Mouse (Mus musculus) liver, embryonic 13.5 days (tissue): ENCODE measurements around the gene Tent5b. TPM values are rescaled to one million over a fixed set of nuclear protein-coding genes. Genes with fewer than 3 reads are reported as not detected.

Experiments
- ATAC-seq: fragments of 200-750 bp; cut with Nextera tagmentation; 2 replicates; pipeline ENCODE4 v1.8.0; 2017; ENCODE audit warnings: low read depth, mild to moderate bottlenecking, moderate number of reproducible peaks, moderate library complexity
- DNase-seq: peaks from one replicate; pipeline ENCODE4 v3.0.0; 2022
- H3K27ac ChIP-seq: fragments of 300-500 bp; sonication (generic); 2 replicates; pipeline ENCODE4 v1.5.1; 2015; ENCODE audit warnings: moderate library complexity, mild to moderate bottlenecking, inconsistent platforms
- H3K27me3 ChIP-seq: fragments of 300-500 bp; sonication (generic); 2 replicates; pipeline ENCODE4 v1.6.1; 2015; ENCODE audit warnings: mild to moderate bottlenecking, inconsistent platforms
- H3K36me3 ChIP-seq: fragments of 300-500 bp; sonication (generic); 2 replicates; pipeline ENCODE4 v1.6.1; 2015; ENCODE audit warnings: mild to moderate bottlenecking, inconsistent platforms
- H3K4me1 ChIP-seq: fragments of 300-500 bp; sonication (generic); replicated peaks from 2 replicates; pipeline ENCODE4 v1.6.1; 2015; ENCODE audit warnings: inconsistent platforms
- H3K4me2 ChIP-seq: fragments of 300-500 bp; sonication (generic); 2 replicates; pipeline ENCODE4 v1.6.1; 2015; ENCODE audit warnings: inconsistent platforms, mild to moderate bottlenecking, moderate library complexity
- H3K4me3 ChIP-seq: fragments of 300-500 bp; sonication (generic); replicated peaks from 2 replicates; pipeline ENCODE4 v1.5.1; 2015; ENCODE audit warnings: mild to moderate bottlenecking, inconsistent platforms
- H3K9ac ChIP-seq: fragments of 300-500 bp; sonication (generic); 2 replicates; pipeline ENCODE4 v1.6.1; 2015; ENCODE audit warnings: mild to moderate bottlenecking, inconsistent platforms
- H3K9me3 ChIP-seq: fragments of 300-500 bp; sonication (generic); replicated peaks from 2 replicates; pipeline ENCODE4 v1.6.1; 2016; ENCODE audit warnings: inconsistent platforms
- WGBS: fragments of 180-500 bp; shearing (Covaris S2); methylation state at CpG from one replicate; pipeline ENCODE4 v1.1.7; 2015; ENCODE audit not compliant: insufficient replicate concordance; 5-methylcytosine and 5-hydroxymethylcytosine counted together
- polyA plus RNA-seq: library from polyadenylated mRNA; unstranded; fragments of >200 nt; fragmentation: Nextera tagmentation; extraction: Ambion mirVana; gene quantifications from 2 replicates; pipeline ENCODE4 v1.2.1, GENCODE M21; 2015

Gene Tent5b
- polyA plus RNA-seq, 1 experiment from 2014 or later: not detected

DNA sequence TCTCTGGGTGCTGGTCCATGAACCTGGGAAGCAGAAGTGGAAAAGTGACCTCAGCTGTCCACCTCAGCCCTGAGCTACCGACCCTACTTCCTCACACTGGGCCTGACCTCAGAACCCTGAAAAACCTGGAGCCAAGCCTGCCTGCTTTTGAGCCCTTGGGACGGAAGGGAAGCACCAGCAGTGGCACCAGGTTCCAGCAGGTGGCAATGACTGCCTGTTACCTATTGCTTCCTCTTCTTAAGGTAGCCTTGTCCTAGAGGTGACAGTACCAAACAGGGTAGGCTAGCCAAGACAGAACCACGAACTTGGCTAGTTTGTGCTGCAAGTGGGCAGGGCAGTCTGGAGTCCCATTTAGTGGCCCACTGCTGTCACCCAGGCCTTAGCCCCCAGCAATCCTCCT is 52.8 kb downstream of the Tent5b start:
- Histone ChIP-seq H3K4me3 (no peak overlapping the region), H3K9me3 (no peaks in the 10 kb centered on the region), H3K27ac (no peak overlapping the region), H3K36me3 (peaks cover 79% of the 10 kb centered on the region), H3K9ac (no peak overlapping the region), H3K4me2 (no peak overlapping the region), H3K4me1 (peaks cover 6% of the 10 kb centered on the region), H3K27me3 (no peaks in the 10 kb centered on the region)
- WGBS: 75% methylated on average over 3 of the region's 3 CpGs
- DNase-seq (no peak), ATAC-seq (no peak)

DNA sequence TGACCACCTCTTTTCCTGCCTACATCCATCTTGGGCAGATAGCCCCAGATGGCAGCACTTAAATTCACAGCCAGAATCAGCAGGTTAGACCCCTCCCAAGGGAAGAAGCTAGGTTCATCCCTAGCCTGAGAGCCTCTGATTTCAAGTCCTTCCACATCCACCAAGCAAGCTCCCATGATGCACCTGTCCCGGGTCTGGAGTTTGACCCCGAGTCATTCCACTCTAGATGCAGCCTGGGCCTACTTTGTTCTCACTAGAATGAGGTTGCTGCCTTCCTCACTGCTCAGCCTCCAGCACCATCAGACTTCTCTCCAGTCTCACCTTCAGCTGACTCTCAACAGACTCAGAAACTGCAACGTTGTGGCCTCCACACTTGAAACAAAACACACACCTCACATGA is 56.1 kb downstream of the Tent5b start:
- Histone ChIP-seq H3K4me2 (no peak overlapping the region), H3K9ac (no peak overlapping the region), H3K27me3 (no peaks in the 10 kb centered on the region), H3K4me3 (no peak overlapping the region), H3K36me3 (peaks cover 96% of the 10 kb centered on the region), H3K9me3 (no peaks in the 10 kb centered on the region), H3K27ac (no peak overlapping the region), H3K4me1 (no peaks in the 10 kb centered on the region)
- ATAC-seq (no peak), DNase-seq (no peak)
- WGBS: 78% methylated on average over 3 of the region's 3 CpGs

DNA sequence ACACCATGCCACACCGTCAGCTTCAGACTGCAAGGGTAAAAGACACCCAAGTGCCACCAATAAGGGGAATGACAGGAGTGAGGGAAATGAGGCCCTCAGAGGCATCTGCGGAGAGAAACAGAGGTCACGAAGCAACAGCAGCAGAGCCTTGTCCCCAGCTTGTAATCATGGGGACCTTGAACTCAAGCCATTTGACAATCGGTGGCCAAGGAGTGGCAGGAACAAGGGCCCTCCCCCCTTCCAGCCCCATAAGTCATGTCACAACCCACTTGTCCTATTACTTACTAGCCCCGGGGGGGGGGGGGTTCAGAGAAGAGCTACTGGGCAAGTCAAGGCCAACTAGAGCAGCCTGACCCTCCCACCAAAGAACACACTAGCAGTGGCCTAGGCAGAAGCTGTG is 56.7 kb downstream of the Tent5b start:
- no peak for ATAC-seq
- WGBS: 82% methylated on average over 5 of the region's 5 CpGs
- no peak overlapping the region for H3K27ac ChIP-seq

More for the DNA sequence above, 56.7 kb downstream of the Tent5b start:
- H3K36me3 ChIP-seq: peaks cover 96% of the 10 kb centered on the region
- no peak overlapping the region for H3K9ac ChIP-seq
- no peak overlapping the region for H3K4me3 ChIP-seq
- DNase-seq: no peak
- no peak overlapping the region for H3K4me2 ChIP-seq
- H3K9me3 ChIP-seq: no peaks in the 10 kb centered on the region
- no peaks in the 10 kb centered on the region for H3K27me3 ChIP-seq
- no peaks in the 10 kb centered on the region for H3K4me1 ChIP-seq

Other genes starting within 250 kb of the Tent5b start
- gene Map3k6, start 239.3 kb upstream of the Tent5b start, polyA plus RNA-seq: 1.7 and 1.9 TPM in 2 replicates
- gene Sytl1, start 217.0 kb upstream of the Tent5b start, polyA plus RNA-seq: 0.42 and 0.55 TPM in 2 replicates
- 38.9 and 41.0 TPM in 2 replicates for gene Tmem222, start 202.3 kb upstream of the Tent5b start, polyA plus RNA-seq
- gene Wdtc1, start 126.7 kb upstream of the Tent5b start, polyA plus RNA-seq: 5.5 and 7.1 TPM in 2 replicates
- gene Slc9a1, start 110.4 kb upstream of the Tent5b start, polyA plus RNA-seq: 2.7 and 3.1 TPM in 2 replicates
- gene Trnp1, start 18.4 kb downstream of the Tent5b start, polyA plus RNA-seq: 0.06 TPM in 1 of 2 replicates, not detected in the other
- 0.45 and 0.70 TPM in 2 replicates for gene Kdf1, start 38.8 kb downstream of the Tent5b start, polyA plus RNA-seq
- 214 and 231 TPM in 2 replicates for gene Nudc, start 65.9 kb downstream of the Tent5b start, polyA plus RNA-seq
- gene Nr0b2, start 73.2 kb downstream of the Tent5b start, polyA plus RNA-seq: 0.31 and 0.51 TPM in 2 replicates
- gene Gpatch3, start 94.6 kb downstream of the Tent5b start, polyA plus RNA-seq: 4.3 and 4.6 TPM in 2 replicates
- 12.5 and 13.5 TPM in 2 replicates for gene Gpn2, start 104.2 kb downstream of the Tent5b start, polyA plus RNA-seq
- gene Sfn, start 122.0 kb downstream of the Tent5b start, polyA plus RNA-seq: 0.77 and 0.92 TPM in 2 replicates
- gene Zdhhc18, start 170.0 kb downstream of the Tent5b start, polyA plus RNA-seq: 1.0 and 1.1 TPM in 2 replicates
- 5.8 and 7.3 TPM in 2 replicates for gene Pigv, start 192.5 kb downstream of the Tent5b start, polyA plus RNA-seq